Mouse (Mus musculus) CD4-positive helper T cell, adult 2 months (primary cell): Measurements from ENCODE around the gene Galm.

Experiments used
- DNase-seq: peaks from one replicate; pipeline ENCODE4 v3.0.0-alpha.2; 2012; ENCODE audit warnings: low read depth, missing footprints, low spot score

Galm gene

DNA sequence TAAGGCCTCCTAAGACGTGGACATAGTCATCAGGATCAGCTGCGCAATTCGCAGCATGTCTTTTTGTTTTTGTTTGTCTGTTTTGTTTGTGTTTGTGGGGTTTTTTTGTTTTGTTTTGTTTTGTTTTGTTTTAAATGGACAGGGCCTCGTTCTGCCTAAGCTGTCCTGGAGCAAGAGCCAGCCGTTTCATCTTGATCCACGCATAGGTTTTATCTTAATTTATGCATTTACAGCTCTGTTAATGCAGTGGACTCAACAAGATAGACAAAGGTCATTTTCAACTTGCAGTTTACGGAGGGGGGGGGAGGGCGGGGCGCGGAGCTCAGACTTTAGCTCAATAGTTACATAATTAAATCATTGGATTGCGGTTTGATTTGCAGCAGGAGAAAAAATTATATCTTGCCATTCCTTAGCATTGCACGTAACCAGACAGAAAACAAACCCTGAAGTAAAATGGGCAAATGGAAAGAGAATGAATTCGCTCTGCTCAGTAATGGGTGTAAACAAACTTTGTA, 1.3 kb downstream of the Galm start:
- no peak for DNase-seq

DNA sequence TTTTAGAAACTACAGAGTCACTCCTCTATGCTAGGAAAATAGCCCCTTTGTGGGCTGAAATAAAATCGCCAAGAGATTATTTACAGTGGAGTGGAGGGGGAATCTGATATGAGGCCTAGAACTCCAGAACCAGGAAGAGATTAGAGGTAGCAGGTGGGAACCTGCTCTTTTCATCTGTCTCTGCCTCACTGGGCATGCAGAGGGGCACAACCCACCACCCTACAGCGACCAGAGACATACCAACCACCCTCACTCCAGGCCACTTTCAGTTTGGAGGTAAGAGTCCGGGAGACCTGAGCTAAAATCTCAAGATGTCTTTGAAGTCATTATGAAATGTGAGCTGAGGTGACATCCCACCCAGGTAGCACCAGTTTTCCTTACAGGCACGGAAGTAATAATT, 2.1 kb downstream of the Galm start:
- no peak for DNase-seq

DNA sequence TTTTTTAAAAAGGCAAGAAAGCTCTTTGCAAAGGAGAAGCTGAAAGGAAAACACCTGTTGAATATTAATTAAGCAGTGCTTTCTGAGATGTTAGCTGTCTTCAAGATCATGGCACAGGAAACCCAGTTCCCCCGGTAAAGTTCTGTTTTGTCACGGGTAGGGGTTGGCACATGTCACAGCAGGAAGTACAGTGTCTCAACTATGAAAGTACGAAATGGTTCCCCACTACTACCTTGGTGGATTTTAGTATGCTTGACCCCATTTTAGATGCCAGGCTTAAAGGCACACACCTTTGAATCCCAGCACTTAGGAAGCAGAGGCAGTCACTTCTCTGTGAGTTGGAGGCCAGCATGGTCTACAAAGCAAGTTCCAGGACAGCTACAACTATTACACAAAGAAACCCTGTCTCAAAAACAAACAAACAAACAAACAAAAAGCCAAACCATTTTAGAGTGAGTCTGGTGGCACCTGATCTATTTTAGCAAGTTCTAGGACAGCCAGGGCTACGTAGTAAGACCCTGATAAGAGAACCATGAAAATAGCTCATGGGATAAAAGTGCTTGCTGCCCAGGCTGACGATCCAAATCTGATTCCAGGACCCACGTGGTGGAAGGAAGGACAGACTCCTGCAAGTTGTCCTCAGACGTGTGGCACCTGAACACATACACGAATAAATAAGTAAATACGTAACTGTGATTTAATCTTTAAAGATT, 3.6 kb downstream of the Galm start:
- peak; percentile 78 for DNase-seq

DNA sequence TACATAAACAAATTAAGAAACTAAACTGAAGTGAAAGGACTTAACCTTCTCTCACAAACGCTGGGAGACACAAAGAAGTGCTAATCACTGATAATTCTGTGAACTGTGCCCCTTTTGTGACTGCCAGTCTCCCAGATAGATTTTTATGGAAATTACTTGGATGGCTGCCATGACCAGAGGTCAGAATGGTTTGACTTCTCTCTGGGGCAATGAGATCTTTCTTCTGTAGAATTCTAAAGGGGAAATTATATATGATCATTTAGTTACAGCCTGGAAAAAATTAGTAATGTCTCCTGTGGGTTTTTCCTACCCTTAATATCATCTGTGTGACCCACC, 4.1 kb downstream of the Galm start:
- DNase-seq = no peak

DNA sequence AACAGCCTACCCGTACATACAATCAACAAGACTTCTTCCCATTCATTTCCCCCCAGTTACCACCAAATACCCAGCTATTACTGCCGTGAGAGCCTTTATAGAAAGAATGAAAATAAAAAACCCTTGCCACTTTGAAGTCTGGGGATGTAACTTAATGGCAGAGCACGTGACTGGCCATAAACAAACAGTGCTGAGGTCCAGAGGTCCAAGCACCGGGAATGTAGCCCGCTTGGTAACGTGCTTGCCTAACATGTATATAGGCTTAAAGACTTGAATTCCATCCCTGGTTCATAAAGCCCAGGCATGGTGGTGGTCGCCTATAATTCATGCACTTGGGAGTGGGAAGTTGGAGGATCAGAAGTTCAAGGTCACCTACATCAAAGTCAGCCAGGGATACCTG, 4.6 kb downstream of the Galm start:
- no peak for DNase-seq

DNA sequence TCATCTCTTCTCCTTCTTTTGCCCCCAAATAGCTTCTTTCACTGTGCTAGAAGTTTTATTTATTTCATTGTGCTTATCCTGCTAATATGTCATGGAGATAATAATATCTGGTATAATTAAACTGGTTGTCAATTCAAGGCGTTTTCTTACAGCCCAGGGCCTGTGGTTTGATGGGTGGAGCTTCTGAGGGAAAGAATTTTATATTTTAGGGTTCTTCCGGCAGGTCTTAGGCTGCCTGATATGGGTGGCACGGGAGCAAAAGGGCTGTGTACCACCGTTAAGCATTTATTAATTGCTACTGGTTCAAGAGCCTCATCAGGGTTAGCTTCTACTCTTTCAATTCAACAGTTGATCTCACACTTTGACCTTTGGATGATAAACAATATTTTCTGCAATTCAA, 5.2 kb downstream of the Galm start:
- peak; percentile 46 for DNase-seq

DNA sequence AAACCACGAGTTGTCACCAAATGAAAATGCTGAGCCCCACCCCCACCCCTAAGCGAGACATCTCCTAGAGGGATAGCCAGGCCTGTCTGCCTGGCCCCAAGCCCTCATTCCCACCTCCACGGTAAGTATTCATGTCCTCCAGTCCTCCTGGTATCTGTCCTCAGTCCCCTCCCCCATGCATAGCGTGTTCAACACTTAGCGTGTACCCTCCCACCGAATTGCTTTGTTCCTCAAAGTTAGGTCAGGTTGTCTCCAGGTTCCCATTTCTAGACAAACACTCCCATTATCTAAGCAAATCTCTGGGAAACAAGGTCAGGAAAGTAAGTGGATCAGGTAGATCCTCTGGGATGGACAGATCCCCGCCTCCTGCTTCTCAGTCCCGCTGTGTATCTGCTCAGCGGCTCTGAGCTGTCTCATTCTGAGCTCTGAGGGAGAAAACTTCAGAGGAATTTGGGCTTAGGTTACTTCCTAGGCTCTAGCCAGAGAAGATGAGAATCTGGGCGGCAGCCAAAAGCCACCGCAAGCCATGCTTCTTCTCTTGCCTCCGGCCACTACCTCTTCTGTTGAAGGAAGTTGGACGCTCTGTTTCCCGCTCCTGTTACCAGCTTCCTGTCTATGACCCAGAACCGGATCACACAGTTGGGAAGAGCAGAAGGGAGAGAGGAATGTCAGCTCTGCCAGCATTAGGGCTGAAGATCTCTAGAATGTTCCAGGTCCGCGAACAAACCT, 11.3 kb downstream of the Galm start:
- peak; percentile 37 for DNase-seq

DNA sequence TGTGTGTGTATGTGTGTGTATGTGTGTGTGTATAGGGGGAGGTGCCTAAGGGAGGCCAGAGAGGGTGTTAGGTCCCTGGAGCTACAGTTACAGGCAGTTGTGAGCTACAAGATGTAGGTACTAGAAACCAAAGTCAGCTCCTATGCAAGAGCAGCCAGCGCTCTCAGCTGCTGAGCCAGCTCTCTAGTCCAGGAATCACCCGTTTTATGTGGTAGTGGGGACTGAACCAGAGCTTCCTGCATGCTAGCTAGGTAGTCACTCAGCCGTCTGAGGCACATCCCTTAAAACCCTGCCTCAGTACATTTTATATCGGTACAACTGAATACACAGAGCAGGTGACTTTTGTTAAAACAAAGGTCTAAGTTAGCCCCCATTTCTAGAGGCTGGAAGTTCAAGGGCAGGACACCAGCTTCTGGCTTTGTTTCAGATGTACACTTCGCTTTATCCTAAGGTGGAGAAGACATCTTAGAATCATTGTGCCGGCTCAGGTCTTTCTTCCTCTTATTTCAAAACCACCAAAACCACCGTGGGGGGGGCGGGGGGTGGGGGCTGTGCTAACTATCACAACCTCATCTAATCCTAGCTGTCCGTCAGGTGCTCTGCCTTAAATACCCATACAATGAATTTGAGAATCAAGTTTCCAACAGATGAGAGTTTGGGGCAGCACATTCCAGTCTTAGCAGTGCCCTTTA, 12.6 kb downstream of the Galm start:
- peak; percentile 82 for DNase-seq

DNA sequence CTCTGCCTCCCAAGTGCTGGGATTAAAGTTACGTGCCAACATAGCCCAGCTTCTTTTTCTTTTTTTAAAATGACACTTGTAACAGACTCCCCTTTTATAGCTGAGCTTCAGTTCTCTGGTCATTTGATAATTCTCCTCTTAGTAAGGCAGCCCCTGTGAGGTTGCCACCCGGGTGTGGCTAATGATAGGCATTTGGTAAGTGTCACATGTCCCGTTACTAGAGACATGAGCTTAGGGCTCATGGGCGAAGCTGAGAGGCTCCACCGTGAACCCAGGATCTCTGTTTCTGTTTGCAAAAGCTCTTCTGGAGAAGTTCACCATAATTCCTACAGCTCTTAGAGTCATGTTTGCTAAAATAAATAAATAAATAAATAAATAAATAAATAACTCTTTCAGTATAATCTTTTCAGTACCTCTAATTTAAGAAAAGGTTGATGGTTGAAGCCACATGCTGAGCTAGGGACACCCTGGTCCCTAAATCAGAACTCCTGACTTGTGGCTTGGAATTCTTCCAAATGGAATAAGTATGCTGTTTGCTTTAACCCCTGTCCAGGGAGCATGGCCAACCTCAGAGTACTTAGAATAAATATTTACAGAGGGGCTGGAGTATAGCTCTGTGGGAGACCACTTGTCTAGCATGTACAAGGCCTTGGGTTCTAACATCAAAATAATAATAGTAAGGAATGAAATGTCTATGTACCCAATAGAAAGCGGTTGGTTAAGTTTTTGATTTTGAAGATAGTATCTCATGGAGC, 16.4 kb downstream of the Galm start:
- no peak for DNase-seq

DNA sequence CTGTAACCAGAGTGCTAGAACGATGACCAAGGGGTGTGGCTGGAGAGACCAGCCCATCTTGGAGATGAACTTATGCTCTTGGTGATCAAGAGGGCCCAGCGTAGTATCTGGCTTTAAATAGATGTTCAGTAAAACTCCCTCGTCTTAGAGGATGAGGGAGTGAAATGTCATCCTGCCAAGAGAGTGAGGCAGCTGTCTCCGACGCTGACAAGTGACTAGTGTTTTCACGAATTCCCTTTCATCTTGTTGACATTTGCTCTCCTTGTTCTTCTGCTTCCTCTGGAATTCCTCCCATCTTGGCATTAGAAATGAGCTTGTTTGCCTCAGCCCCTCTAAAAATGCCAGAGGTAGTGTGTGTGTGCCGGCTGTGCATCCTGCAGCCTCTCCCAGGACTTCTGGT, 17.9 kb downstream of the Galm start:
- DNase-seq = no peak

DNA sequence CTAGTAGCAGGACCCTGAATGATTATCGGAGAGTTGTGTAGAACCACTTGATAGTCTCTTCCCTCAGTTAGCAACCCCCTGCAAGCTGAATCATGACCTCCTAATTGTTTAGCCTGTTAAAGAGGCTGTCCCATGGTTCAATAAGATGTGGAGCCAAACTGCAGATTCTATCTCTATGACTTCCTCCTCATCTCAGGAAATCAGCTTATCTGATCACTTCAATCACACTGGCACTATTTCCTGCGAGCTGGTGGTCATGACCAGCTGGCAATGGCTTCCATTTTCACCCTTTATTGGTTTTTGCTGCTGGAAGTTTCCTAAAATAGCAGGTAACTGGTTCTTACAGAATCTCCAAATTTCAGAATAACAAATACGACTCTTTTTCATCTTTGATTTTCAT, 18.5 kb downstream of the Galm start:
- peak; percentile 56 for DNase-seq

DNA sequence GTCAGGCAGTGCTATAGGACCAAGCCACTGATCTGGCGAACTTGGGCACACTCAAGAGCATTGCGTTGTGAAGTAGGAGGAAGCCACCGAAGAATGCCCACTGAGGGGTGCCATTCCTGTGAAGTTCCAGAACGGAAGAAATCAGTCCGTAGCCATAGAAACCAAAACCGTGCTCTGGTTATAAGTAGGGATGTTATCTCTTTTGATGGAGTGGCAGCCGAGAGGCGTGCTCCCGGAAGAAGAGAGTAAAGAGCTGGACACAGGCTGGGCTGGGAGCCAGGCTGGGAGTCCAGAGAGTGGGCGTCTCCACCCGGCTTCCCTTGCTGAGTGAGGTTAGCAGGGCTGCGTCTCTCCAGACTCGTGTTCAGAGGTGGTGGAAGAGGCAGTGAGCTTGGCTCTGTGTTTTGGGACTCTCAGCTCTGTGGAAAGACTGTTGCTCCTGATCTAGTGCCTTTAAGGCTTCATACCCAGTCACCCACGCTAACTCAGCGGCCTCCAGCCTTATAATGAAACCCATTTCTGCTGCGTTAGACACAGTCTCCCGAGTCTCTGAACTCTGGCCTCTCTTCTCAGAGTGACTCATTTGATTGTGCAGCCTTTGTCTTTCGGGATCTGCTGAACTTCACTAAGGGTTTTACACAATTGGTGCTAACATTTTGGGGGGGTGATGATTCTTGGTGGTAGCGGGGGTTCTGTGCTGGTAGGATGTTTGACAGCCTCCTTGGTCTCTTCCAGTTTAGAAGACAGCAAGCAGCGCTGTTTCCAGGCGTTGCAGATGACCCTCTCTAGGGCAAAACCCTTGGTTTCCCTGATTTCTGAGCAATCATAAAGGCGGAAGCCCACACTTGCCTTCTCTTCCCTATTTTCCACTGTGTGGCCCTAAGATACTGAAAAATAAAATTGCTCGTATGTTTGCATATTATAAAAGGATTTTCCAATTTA, 21.1 kb downstream of the Galm start:
- no peak for DNase-seq

DNA sequence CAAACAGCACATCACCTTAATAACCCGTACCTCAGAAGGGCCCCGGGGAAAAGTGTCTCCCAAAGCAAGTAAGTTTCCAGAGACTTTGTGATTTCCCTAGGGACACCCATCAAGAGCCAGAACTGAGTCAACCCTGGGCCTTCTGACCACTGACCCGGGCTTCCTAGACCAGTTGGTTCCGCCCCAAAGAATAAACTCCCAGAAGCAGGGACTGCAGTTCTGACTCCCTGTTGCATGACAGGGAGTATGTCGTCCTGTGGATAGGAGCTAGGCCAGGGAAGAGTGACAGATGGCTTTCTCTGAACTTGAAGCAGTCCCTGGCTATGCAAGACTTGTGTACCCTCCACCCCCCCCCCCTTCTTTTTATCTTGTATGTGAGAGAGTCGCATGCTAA, 21.7 kb downstream of the Galm start:
- no peak for DNase-seq

DNA sequence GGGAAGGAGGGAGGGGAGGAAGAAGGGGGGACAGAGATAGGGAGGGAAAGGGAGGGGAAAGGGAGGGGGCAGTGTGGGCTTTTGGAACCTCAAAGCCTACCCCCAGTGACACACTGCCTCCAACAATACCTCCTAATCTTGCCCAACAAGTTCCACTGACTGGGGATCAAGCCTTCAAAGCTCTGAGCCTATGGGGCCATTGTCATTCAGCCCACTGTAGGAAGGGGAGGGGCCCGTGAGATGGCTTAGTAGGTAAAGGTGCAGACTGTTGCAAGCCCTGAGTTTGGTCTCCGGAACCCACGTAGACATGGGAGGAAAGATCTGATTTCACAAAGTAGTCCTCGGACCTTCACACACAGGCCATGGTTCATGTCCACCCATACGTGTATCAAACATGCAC, 24.1 kb downstream of the Galm start:
- no peak for DNase-seq

DNA sequence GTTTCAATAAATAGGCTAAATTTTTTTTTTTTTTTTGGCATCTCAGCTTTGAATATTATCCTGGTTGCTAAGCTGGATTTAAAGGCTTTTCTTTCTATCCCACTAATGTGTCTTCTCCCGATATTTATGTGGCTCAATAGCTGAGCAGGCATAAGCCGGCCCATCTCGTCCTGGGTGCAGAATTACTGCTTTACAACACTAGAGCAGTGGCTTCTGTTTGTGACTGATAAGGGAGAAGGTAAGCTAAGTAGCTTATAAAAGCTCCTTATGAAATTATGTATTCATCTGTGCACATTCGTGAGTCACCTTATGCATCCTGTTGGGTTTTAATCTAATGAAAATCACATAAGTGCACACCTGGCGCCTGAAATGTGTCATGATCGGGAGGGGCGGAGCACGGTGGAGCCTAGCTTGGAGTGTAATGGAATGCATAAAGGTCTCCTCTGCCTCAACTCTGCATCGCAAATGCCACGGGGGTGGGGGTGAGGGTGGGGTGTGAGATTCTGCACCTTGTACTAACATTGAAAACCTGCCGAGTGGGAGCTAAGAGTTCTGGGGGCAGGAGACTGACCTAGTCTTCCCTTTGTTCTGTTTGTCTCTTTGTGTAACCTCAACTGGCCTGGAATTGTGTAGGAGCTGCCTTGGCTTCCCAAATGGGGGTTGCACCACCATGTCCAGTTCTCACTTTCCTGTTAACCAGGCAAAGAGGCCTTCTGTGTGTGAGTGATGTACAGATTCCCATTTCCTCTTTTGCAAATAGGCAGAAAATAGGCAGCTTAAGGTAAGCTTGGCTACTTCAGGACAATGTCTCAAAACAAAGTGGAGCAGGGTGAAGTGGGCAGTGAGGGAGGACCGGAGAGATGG, 25.7 kb downstream of the Galm start:
- DNase-seq = no peak

DNA sequence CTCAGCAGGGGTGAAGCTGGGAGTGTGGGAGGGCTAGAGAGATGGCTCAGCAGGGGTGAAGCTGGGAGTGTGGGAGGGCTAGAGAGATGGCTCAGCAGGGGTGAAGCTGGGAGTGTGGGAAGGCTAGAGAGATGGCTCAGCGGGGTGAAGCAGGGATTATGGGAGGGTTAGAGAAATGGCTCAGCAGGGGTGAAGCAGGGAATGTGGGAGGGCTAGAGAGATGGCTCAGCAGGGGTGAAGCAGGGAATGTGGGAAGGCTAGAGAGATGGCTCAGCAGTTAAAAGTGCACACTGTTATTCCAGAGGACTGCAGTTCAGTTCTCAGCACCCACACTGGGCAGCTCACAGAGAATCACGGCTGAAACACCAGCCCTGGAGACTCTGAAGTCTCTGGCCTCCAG, 26.4 kb downstream of the Galm start:
- DNase-seq = no peak

DNA sequence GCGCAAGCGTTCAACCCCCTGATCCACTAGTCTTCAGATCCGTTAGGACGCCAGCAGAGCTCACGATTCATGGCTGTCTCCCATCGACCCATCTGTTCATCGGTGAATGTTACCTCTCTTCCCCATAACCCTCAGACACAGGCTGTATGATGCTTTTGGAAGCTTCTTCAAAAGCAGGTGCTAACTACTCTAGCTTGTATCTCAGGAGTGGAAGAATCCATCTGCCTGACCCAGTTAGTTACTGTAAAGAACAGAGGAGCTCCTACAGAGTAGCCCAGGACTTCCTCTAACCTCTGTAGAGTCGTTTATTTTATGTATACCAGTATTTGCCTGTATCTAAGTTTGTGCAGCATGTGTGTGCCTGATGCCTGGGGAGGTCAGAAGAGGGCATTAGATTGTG, 29.6 kb downstream of the Galm start:
- DNase-seq = no peak

DNA sequence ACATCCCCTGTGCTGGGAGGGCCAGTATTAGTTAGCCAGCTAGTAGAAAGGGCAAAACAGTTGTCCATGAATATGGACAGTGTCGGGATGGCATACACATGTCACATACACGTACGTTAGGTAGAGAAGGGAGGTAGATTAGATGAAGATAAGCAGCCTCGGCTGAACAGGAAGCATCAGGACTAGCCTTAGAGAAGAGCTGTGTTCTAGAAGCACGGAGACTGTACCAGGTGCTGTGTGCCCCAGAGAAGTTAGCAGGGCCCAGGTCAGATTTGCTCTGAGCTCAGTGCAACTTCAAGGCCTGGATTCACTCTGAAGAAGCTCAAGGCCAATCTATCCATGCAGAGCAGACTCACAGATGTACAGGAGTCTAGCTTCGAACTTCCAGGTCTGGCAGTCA, 30.2 kb downstream of the Galm start:
- no peak for DNase-seq

DNA sequence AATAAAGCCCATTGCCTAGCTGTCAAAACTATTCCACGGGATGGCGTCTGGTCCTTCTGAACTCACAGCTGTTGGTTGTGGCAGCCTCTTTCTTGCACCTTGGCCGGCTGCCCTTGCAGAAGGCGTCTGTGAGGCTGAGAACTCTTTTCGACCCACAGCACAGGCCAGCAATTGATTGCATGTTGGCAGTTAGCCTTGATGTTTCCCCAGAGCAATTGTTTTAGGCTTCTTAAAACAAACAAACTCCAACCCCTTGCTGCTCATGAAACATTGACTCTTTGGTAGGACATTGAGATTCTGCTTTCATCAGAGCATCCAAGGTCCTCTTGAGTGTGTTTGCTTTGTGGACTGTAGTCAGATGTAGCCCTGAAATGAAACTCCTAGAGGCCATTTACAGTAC, 33.2 kb downstream of the Galm start:
- no peak for DNase-seq

DNA sequence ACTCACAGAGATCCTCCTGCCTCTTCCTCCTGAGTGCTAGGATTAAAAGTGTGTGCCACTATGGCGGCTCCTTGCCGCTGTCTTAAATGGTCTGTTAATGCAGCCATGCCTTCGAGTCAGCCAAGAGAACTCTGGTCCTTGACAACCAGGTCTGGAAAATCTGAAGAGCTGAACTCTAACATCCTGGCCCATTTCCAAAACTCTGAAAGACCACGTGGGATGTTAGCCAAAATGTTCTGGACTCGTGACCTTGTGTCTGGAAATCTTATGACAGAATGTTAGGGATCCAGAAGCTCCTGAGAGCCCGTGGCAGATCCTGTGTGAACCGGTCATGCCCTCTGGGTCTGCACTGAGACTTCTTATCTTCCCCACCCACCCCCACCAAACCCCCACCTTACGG, 36.7 kb downstream of the Galm start:
- no peak for DNase-seq
